Mouse (Mus musculus) kidney, adult 18-20 months (tissue): ENCODE data around the gene Ecsit.
"Not testable (repeated sequence)": the region's sequence is repeated elsewhere in the genome, so short reads cannot be mapped to it uniquely, and the experiment has no call there.

Experiments used
- DNase-seq: peaks from one replicate; pipeline ENCODE4 v3.0.0; 2021

Ecsit gene

DNA sequence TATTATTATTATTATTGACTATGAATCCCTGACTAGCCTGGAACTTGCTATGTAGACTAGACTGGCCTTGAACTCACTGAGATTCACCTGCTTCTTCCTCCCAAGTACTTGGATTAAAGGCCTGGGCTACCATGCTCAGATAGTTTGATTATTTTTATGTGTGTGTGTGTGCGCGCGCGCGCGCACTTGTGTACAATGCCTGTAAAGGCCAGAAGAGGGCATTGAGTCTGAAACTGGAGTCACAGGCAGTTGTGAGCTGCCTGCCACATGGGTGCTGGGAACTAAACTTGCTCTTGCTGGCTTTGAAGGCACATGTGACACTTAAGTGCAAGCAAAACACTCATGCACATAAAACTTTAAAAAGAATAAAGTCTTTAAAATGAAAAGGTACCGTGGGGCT is 4.0 kb upstream of the Ecsit start:
- DNase-seq = no peak

DNA sequence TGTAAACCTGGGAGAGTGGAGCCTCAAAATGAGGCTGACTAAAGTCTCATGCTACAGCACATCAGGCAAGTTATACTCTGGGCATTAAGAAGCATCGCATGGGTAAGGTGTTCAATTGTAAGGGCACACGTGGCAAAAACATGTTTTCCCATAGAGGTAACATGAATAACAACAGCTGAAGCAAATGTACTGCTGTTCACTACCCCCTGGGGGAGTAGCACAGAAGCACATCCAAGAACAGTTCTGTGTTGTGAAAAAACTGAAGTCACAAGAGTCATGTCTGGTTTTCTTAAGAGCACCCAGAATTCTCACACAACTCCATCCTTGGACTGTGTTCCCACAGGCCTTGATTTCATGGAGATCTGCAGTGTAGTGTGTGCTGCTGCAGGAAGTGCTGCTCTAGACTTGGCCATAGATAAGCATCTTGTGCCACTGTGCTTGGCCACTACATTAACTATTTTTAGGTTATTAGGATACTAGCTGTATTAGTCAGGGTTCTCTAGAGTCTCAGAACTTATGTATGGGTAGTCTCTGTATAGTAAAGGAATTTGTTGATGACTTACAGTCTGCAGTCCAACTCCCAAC is 1.9 kb upstream of the Ecsit start:
- DNase-seq = no peak

DNA sequence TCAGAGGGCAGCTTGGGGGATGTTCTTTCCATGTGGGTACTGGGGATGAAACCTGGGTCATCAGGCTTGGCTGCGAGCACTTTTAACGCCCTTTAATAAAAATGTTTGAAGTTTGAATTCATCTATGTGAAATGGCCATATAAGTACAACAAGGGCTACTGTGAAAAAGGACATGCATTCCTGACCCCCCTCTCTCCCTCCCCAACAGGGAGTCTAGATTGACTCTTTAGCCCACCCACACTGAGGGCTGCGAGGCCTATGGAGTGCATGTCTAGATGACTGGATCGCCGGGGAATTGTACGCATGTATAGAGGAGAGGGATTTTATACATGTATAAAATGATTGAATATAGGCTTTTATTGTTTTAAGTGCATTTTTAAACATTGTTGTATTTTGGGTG is 774 bp upstream of the Ecsit start:
- DNase-seq = no peak

DNA sequence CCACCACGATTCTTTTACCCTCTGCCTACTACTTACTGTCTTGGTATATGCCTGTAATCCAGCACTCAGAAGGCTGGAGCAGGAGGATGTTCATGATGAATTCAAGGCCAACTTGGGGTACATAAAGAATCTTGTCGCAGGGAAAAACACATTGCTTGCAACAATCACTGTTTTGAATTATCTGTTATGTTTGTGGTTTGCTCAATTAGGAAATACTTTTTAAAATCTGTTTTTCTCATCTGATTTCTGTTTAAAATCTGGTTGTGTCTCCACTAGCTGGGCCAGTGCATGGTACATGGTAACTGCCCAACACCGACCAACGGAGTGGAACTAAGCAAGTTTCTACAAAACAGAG is 594 bp downstream of the Ecsit start:
- DNase-seq = no peak

DNA sequence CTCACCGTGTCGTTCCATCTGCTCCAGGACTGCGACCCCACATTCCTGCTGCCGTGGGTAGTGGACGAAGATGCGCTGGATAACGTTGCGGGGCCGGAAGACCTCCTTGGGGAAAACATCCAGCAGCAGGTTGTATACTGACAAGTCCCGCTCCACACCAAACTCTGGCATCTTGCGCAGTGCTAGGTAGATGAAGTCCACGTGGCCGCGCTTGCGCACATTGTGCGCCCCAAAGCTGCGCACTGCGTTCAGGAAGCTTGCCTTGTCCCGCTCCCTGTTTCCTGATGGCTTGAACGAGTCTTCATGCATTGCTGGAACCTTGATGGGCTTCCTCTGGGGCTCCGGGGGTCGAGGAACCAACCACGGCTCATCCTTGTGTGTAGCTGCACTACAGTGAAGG is 9.0 kb downstream of the Ecsit start:
- DNase-seq = no peak

DNA sequence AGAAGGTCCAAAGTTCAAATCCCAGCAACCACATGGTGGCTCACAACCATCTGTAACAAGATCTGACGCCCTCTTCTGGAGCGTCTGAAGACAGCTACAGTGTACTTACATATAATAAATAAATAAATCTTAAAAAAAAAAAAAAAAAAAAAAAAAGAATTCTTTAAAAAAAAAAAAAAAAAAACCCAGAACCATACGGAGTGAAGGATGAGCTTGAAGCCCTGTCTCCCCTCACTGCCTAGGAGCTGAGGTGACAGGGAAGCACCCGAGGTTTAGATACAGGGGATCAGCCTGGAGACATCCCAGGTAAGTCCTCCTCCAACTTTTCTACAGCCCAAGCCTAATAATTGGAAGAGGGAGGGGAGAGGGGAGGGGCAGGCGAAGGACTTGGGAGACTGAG is 9.5 kb downstream of the Ecsit start:
- DNase-seq = not testable (repeated sequence)

DNA sequence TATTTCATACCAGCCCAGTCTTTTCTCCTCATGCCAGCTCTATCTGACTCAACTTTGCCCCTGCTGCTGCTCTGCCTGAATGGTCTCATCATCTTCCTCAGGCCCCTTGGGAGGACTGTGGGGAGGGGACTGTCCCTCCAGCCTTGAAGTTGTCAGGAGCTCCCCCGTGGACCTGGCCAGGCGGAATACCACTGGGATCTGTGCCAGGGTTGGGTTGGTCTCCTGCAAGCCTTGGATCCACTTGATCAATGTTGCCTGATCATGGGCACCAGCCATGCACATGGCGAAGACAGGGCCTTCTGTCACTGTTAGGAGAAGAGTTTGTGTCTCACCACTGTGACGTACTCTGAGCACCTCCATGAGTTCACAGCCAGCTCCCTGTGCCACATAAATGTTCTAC is 13.0 kb downstream of the Ecsit start:
- DNase-seq = no peak

DNA sequence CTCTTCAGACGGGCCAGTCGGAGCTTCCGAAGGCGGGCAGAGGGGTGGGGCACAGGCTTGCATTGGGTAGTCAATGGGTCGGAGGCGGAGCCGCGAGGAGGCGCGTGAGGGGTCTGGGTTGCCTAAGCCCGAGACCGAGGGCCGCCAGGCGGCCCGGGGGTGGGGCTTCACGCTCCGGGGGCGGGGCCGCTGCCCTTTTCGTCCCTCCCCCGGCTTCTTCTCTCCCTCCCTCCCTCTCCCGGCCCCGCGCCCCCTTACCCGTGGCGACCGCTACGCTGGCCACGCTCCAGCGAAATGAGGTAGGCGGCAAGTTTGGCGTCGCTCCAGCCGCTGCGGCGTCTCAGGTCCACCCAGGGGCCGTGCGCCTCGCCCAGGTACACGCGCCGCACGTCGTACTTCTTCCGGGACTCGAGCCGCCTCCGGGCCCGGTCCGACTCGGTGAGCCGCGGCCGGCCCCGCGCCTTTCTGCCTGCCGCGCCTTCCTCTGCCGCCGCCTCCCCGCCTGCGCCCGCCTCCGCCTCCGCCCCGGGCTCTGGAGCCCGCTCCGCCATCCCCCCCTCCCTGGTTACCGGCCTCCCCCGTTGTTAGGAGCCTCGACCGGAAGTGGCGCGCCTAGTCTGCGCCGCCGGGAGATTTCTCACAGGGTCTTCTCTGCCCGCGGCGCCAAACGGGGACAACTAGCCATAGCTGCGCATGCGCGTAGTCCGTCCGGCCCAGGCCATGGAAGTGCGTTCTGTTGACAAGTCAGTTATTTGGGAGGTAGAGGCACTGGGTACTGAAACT is 14.3 kb downstream of the Ecsit start, which contains the start of the genes Gm49318 and Zfp653:
Gm49318 (minus strand) TSS at position 469 of the 783 bp plus-strand sequence.
Zfp653 (minus strand) TSS at position 586 of the 783 bp plus-strand sequence.
- peak; percentile 96 for DNase-seq

DNA sequence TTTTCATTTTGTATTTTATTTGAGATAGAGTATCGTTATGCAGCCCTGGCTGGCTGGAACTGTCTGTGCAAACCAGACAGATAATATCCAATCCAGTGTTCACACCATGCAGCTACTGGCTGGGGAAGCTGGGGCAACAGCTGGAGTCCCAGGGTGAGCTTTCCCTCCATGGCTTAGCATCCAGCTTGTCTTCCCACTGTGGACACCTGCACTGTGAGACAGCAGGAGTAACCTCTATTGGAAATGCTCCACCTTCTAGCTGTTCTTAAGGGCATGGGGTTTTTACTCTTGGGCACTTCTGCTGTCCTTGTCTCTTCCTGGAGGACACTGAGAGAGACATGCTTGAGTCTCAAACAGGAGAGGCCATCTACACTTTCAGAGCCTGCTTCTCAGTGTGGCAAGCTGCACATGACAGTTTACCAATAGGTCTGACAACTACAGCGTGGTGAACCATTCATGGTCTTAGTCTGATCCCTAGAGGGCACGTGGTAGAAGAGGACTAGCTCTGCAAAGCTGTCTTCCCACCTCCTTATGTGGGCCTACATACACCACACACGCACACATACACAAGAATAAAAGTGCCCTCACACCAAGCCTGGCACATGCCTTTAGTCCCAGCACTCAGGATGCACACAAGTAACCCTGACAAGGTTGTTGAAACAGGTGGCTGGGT is 15.2 kb downstream of the Ecsit start:
- DNase-seq = no peak

DNA sequence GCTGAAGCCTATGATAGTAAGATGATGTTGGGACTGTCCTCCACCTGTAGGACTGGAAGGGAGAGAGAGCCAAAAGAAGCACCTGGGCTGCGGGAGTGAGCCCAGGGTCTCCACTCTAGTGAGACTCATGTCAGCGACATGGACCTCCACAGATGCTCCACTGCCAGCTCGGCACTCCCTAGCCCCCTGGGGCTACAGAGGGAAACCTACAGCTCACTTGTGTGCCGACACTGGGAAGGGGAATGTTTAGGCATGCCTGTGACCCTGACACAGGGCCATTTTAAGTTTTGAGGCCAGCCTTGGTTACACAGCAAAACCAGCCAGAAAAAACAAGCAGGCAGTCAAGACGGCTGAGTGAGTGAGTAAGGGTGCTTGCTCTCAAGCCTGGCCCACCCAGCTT is 18.0 kb downstream of the Ecsit start:
- DNase-seq = no peak

DNA sequence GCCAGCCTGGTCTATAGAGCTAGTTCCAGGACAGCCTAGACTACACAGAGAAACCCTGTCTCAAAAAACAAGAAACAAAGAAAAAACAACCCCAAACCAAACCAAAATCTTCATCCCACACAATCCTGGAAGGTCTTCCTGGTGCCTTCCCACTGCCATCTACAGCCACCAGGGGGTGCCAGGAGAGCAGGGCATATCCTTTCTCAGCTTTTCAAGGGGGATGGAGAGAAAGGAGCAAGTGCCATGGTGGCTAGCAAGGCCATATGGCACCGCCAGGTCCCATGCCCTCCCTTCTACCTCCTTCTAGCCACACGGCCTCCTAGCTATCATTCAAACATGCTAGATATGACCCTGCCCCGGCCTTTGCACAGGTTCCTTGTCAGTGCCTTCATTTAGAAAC is 18.8 kb downstream of the Ecsit start:
- DNase-seq = peak; percentile 74

DNA sequence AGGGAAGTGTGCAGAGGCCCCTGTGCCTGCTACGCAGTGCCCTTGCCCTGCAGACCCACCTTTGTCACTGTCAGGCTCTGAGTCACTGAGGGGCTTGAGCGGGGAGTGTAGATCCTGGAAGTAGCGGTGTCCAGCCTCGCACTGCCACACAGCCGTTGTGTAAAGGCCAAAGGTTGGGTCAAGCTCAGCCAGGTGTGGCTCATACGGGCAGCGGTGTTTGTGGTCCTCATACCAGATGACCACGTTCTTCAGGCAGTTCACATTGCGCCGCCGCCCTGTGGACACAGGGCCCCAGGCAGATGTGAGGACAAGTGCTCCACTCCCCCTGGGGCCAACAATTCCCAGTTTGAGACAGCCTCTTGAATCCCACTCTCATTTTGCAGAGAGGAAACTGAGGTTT is 19.6 kb downstream of the Ecsit start:
- DNase-seq = no peak

DNA sequence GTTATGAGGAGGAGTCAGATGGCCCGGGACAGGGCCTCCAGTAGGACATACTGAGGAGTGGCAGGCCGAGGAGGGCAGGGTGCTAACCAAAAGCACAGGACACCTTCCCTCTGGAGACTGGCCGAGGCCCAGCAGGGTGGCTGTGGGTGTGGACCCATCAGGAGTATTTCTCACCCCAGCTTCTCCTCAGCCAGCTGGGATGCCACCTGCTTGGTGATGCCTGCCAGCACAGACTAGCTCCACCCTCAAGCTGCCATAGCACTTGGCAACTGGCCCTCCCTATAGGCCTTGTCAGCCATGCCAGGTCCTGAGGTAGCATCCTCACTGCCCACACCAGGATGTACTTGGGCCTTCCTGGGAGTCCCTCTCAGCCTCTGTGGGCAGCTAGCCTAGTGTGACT is 20.9 kb downstream of the Ecsit start:
- no peak for DNase-seq

DNA sequence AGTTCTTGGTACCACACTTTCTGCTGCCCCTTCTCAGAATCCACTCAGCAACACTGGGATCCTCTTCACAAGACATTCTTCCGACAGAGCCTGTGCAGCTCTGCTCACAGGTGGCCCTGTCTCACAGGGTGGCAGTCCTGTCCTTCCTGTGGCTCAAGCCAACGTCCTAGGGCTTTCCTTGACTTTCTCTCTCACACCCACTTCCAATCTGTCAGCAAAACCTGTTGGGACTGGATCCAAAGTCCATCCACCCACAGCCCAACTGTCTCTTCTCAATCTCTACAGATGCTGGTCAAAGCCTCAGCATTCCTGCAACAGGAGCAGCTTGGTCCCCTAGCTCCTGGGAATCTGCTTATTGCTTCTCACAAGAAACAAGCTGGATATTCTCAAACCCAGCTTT is 23.9 kb downstream of the Ecsit start:
- no peak for DNase-seq

DNA sequence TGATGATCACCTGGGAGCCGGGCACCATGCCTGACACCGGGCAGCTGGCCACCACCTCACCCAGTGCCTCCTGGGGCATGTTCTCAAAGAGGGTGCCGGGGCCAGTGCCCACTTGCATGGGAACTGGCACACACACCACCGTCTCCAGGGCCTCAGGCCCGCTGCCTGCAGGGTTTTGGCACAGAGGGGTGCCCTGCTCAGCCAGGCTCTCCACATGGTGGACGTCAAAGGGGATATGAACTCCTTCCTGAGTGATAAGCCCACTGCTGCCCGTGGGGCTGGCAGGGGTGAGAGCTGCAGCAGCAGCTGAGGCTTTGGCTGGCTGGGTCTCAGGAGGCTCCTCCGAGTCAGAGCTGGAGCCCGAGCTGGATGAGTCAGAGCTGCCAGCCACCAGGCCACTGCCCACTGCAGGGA is 27.2 kb downstream of the Ecsit start:
- no peak for DNase-seq

DNA sequence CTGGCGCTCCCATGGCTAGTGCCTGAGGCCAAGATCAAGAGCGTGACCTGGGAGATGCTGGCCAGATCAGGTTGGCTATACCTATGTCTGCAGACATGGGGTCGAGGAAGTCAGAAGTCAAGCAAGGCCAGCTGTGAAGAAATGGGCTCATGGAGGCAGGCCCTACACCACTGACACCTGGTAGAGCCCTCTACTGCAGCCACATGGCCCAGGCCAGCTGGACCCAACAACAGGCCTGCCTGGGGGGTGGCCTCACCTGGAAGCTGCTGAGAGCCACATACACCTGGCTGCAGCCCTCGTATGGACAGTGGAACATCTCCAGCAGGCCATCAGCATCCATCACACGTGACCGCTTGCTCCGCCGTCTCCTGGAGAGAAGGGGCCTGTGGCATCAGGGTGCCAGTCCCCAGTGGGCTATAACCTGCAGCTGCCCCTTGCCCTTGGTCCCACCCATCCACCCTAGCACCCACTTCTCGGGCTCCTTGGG is 28.2 kb downstream of the Ecsit start:
- no peak for DNase-seq

DNA sequence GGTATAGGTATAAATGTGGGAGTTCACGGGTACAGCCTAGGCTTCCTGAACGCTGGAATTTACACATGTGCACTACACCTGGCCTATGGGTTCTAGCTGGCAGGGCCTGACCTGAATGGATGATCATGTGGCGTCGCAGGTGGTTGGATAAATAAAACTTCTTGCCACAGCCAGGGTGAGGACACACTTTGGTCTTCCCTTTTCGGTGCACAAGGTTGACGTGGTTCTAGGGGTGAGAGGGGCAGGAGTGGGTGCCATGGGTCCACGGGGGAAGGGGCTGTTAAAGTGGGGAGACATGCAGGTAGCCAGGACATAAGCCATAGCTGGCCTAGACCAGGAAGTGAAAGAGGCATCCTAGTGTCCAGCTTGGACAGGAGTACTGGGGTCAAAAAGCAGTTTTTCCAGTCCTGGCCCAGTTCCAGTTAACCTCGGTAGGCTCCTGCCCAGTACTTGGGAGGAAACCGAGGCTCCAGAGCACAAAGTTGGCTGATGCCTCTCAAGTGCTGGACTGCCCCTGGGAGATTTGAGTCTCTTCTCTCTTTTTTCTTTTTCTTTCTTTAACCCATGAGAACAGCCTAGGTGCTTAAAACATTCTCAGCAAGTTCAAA is 28.8 kb downstream of the Ecsit start:
- DNase-seq = peak; percentile 43

DNA sequence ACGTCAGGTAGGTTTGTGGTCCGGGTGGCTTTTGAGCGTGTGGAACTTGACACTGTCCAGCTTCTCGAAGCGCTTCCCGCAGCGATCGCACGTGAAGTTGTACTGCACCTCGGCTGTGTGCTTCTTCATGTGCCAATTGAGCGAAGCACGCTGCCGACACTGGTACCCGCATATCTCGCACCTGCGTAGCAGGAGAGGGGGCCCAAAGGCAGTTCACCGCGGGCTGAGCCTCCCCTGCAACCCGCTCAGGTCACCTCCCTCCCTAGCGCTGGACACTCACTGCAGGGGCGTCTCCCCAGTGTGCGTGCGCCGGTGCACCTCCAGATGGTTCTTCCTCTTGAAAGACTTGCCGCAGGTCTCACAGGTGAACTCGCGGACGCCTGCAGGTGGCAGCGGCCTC is 29.5 kb downstream of the Ecsit start:
- DNase-seq = no peak

DNA sequence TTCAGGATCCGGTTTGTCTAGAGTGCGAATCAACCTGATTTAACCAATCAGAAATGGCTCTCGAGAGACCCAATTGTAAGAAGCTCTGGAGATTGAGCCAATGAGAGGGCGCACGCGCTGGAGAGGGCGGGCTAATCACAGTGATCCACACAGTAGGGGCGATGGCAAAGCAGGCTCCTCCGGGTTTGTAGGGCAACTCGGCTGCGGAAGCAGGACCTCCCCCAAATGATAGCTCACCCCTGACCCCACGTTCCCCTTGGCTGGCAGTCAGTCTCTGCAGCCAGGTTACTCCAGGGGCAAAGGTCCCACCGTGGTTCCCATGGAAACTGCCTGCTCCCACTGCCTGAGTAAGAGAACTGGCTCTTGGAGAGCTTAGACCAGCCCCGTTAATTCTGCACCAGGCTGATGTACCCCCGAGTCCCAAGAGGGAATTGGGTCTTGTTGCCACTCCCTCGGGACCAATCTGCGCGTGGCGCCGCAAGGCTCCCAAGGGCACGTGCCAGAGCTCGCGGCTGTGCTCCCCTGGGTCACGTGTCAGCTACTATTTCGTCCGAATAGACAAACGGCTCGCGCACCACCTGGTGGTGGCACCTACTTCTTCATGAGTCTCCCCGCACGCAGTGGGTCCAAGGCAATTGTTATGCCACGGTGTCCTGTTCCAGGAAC is 30.7 kb downstream of the Ecsit start:
- peak; percentile 76 for DNase-seq

DNA sequence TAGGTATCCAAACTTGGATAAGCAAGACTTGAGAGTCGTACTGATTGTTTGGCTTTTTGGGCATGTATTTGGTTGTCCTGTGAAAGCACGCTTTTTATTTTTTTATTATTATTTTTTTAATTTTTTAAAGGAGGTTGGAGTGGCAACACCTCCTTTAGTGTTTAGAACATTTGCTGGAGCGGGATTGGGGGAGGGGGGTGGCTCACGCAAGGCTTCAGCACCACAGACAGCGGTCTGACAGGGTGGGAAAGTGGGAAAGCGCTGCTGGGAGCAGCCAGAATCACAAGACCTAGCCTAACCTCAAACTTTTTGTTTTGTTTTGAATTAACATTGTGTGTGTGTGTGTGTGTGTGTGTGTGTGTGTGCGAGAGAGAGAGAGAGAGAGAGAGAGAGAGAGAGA is 31.6 kb downstream of the Ecsit start:
- no peak for DNase-seq

DNA sequence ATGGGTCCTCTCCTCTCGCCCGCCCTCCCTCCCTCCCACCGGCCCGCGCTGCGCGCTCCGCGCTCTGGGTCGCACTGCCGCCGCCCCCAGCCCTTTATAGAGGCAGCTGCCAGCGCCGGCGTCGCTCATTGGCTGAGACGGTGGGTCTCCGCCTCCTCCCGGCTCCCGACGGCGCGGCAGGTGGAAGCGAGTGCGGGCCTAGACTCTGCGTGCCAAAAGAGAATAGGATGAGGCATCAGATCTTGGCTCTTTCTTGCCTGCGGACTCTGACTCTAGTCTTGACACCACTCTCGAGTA is 33.3 kb downstream of the Ecsit start, which contains the start of gene Elavl3:
Elavl3 (minus strand) TSS at position 66 of the 297 bp plus-strand sequence.
- DNase-seq = no peak

DNA sequence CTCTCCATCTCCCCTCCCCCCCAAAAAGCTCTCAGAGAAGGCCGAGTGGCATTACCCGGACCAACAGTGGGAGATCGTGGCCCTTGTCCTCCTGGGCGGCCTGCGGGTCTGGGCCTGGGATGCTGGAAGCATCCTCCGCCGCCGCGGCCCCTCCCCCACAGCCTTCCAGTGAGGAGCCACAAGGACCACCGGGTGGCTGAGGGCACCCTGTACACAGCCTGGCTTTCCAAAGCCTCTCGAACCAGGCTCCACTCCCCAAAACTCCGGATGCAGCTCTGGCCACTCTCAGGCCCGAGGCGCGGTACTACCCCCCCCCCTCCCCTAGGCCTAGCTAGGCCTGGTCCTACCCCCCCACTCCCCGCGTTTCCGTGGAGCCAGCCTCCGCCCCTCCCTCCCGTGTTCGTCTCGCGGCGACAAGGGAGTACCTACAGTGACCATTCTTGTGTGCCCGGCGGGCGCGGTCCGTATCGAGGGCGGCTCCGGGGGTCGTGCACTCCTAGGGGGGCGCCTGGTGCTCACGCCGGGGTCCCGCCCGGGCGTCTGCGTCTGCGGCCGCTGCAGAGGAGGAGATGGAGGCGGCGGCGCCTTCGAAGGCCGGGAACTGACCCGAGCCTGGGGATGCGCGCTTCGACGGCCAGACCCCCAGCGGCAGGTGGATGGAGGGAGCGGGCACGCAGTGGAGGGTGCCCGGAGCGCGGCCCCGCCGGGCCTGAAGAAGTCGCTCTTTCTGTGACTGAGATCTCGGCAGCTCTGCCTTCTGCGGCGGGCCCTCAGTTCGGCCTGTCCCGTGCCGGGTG is 33.9 kb downstream of the Ecsit start:
- no peak for DNase-seq
